Mouse (Mus musculus) gastrocnemius, postnatal 36 days (tissue): ENCODE data around the gene Ddi2. TPM values are rescaled to one million over a fixed set of nuclear protein-coding genes. Genes with fewer than 3 reads are reported as not detected.

Experiments used
- DNase-seq, 2 experiments: peaks; one replicate each; pipeline ENCODE4 v3.0.0; 2022
- intact Hi-C: fragments of 180-260 bp; cut with DNase I; formaldehyde crosslinking; loops from one replicate; pipeline ENCODE4 v1.15.1; 2025
- total RNA-seq, 2 experiments: library from RNA; stranded (reverse); gene quantifications; 2 replicates each; pipeline ENCODE4 v1.2.3; 2021

Gene Ddi2
- total RNA-seq, 2 experiments from 2014 or later, result 38.7 to 50.5 TPM

DNA sequence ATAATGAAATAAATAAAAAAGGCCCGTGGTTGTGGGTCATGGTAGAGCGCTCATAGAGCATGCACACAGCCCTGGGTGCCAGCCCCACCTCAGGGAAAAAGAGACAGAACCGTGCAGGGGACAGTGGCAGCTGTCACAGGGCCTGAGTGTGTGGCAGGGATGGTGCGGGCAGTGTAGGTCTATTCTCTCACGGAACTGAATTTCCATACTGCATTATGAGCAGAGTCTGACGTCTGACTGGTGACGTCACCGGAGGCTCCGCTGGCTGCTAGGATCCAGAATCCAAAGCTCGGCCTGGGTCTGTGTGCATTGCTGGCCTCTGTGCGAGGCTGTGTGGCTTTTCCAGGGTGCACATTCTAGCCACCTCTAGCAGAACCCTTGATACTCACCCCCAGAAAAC, 62.3 kb downstream of the Ddi2 start:
- no peak for DNase-seq
- intact Hi-C loops, result no loop called here

DNA sequence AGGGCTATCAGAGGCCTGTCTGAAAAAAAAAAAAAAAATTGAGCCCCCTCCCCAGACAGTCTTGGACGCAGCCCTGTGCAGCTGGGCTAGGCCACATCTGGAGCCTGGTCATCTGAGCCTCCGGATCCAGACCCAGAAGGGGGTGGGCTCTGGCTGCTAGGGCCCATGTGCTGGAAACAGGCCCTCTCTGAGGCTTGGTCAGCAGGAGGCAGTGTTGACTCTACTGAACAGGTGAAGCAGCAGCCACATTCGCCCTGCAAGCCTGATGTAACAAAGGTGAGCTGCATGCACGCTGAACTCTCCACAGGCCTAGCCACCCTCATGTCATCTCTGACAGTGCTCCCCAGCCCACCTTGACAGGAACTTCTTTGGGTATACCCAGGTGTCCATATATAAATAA, 63.5 kb downstream of the Ddi2 start:
- intact Hi-C loops, result no loop called here

DNA sequence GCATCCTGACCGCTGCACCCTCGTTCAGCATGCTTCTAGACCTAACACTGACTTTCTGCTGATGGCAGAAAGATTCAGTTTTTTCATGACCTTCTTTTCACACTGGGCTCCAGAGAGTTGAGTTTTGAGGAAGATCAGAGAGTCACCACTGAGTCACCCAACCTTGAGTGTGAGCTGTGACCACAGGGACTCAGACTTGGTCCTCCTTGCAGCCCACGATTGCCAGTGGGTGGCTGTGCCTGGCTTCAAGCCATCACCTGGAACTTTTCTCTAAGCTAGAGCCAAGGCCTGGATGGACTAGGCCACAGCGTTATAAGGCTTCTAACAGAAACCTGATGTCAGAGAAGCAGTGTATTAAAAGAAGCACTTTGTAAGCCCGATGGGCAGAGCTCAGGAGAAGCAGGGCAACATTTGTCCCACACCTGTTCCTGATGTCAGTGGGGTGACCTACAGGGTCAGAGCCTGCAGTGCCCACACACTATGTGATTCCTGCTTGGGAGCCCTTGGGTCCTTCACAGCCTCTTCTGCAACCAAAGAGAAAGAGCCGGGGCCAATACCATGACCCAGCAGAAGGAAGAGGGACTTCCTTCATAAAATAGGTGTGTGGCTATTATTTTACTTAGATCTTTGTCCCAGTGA, 64.3 kb downstream of the Ddi2 start:
- intact Hi-C loops, result no loop called here
- no peak for DNase-seq

More for the DNA sequence above, 63.5 kb downstream of the Ddi2 start:
- no peak for DNase-seq

DNA sequence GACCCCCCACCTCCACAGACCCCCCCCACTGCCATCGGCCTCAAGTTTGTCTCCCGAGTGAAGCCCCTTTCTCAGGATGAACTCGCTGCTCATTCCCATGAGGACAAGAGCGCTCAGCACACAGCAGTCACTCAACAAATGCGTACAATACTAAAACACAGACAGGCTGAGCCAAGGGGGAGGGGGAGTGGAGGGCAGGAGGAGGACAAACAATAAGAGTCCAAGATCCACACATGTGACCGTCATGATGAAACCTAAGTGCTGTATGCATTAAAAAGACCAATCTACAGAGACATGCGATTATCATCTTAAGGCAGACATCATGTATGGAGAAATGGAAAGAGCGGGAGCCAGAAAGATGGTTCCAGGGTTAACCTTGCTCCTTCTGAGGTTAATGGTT, 66.3 kb downstream of the Ddi2 start:
- intact Hi-C loops, result no loop called here
- no peak for DNase-seq

DNA sequence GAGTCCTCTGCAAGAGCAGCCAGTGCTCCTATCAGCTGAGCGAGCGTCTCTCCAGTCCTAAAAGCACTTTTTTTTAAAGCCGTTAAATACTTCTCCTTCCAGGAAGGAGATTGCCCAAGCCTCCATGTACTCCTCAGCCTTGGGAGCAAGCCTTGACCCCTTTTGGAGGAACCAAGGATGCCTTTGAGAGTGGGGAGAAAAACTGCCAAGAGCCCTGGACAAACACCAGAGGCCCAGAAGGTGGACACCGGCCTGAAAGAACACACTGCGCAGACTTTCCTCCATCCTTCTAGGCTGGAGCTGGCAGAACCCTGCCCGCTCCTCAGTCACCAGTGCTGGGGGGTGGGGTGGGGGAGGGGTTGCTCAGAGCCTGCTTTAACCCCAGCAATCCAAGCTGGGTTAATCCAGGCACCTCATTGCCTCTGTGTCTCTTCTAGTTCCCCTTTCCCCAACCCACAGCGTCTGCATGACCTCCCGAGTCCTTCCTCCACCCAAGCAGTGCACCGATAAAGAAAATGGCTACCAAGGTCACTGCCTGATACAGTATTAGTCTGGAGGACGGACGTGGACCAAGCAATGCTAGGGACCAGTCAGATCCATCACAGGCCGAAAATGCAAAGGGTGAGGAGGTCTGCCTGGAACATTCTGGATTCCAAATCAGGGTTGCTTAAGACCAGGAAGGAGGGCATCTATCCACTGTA, 67.2 kb downstream of the Ddi2 start:
- peak; percentile 55 to 56 for DNase-seq
- intact Hi-C loops, result no loop called here

DNA sequence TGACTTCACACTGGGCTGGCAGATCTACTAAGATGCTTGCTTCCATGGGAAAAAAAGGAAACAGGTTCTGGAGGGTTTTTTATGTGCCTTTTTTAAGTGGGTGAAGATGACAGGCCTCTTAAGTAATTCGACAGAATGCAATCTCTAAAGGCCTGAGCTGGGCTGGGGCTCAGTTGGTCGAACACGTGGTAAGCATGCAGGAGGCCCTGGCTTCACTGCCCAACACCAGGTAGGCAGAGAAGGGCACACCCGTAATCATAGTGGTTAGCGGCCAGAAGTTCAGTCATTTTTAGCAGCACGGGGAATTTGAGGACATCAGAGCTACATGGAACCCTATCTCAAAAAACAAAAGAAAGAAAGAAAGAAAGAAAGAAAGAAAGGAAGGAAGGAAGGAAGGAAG, 68.7 kb downstream of the Ddi2 start:
- intact Hi-C loops, result no loop called here
- DNase-seq, result no peak

DNA sequence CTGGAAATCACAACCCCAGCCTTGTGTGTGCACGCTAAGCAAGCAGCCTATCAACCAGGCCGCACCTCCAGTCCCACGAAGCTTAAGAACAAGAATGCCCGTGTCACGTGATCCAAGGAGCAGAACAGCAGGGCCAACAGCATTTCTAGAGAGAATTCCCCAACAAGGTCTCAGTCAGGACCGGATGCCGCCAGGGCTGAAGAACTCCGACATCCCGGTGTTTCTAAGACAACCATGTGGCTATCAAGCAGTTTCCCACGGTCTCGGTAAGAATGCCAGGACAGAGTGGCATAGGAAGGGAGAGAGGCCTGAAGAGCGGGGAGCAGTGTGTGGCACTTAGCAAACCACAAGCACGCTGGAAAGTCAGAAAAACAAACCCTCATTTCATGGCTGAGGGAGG, 69.4 kb downstream of the Ddi2 start:
- intact Hi-C loops, result no loop called here
- DNase-seq, result no peak

DNA sequence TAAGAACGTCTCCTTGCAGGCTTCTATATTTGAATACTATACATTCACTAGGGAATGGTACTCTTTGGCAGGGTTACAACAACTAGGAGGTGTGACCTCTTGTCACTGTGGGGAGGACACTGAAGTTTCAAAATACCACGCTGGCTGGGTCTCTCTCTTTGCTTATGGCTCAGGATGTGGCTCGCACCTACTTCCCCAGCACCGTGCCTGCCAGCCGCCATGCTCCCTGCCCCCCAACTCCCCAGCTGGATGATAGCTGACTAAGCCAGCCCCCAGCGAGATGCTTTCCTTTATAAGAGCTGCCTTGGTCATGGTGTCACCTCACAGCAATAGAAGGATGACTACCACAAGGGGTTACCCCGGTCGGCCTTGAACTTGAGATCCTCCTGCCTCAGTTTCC, 70.2 kb downstream of the Ddi2 start:
- intact Hi-C loops, result no loop called here
- no peak for DNase-seq

DNA sequence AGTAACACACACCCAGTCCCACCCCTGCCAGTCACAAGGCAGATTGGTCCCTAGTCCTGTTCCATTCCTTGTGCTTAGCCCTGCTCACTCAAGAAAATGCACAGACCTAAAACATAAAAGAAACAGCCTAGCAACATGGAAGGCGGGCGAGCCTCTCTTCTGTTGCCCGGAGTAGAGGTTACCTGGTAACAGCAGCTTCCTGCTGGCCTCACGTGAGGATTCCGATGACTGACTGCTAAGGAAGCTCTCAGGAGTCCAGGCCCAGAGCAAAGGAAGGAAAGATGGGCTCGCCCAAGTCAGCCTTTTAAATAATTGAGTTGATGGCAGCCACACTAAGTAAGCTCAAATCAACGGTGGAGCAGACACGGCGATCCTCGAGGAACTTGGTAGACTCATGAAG, 71.3 kb downstream of the Ddi2 start:
- no peak for DNase-seq
- intact Hi-C loops, result no loop called here

DNA sequence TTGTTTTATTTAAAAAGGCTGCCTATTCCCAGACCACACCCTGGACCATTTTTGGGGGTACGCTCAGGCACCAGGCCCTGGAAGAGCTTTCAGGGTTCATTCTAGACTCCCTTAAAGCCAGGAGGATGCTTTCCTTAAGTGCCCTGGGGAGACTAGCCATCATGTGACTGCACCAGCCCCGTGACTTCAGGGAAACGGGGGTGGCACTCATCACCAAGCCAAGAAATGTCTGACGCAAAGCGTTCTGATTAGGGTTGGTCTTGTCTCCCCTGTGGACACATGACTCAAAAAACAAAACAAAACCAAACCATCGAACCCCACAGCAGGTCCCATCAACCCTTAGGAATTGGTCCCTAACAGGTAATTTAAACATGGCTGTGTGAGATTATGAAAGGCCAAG, 71.9 kb downstream of the Ddi2 start:
- intact Hi-C loops, result no loop called here
- DNase-seq, result no peak

DNA sequence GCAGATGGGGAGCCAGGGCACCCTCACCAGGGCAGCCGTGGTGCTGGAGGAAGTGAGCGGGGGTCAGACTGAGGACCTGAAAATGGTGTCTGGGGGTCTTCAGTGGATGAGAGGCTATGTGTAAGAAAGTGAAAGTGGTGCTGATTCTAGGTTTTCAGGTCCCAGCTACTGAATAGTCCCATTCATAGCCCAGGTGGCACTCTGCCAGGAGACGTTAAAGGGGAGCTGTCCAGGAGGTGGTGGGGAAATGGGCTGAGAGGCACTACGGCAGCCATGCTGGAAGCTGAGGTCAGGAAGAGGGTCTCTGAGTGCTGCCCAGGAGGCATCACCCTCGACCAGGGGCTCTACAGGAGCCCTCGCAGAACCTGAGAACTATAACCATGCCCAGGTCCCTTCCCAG, 74.0 kb downstream of the Ddi2 start:
- intact Hi-C loops, result no loop called here
- DNase-seq, result no peak

DNA sequence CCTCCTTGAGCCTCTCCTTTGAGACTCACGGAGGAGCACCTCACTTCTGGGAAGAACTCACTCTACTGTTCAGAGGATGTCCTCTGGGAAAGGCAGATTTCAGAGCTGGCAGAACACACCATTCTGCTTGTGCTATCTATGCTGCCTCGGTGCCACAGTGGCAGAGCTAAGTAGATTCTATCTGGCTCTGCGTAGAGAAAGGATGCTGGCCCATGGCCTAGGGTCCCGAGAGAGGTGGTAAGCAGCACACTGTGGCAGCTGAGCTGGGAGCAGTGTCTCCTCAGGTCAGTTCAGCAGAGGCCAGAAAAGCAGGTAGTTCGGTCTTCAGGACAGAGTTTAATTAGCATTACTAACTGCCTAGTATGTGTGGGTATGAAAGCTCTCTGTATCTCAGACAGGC, 75.0 kb downstream of the Ddi2 start:
- DNase-seq, result no peak

DNA sequence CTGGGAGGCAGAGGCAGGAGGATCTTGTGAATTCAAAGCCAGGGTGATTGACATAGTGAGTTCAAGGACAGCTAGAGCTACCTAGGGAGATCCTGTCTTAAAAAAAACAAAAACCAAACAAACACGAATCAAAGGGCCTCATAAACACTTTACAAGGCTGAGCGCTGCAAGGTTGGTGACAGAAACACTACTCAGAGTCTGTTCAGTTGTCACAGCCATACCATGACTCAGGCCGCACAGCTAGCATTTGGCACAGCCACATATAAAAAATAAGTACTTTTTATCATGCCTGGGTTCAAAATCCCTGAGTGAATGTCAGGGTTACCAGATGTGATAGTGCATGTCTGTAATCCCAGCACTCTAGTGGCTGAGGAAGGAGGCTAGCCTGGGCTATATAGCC, 76.0 kb downstream of the Ddi2 start:
- intact Hi-C loops, result no loop called here
- no peak for DNase-seq

More for the DNA sequence above, 75.0 kb downstream of the Ddi2 start:
- intact Hi-C loops, result no loop called here

DNA sequence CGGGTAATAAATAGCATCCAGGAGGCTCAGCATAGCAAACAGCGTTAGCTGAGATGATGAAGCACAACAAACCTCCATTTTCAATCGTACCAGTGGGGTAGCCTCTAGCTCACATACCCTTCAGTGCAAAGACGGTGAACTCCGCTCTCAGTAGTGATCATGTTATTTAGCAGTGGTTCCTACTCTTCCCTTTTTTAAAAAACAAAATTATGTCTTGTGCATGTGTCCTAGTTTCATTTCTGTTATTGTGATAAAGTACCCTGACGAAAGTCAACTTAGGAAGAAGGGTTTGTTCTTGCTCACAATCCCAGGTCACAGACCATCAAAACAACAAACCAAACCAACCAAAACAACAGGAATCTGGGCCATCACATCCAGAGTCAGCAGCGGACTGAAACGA, 77.2 kb downstream of the Ddi2 start:
- DNase-seq, result no peak
- intact Hi-C loops, result no loop called here

DNA sequence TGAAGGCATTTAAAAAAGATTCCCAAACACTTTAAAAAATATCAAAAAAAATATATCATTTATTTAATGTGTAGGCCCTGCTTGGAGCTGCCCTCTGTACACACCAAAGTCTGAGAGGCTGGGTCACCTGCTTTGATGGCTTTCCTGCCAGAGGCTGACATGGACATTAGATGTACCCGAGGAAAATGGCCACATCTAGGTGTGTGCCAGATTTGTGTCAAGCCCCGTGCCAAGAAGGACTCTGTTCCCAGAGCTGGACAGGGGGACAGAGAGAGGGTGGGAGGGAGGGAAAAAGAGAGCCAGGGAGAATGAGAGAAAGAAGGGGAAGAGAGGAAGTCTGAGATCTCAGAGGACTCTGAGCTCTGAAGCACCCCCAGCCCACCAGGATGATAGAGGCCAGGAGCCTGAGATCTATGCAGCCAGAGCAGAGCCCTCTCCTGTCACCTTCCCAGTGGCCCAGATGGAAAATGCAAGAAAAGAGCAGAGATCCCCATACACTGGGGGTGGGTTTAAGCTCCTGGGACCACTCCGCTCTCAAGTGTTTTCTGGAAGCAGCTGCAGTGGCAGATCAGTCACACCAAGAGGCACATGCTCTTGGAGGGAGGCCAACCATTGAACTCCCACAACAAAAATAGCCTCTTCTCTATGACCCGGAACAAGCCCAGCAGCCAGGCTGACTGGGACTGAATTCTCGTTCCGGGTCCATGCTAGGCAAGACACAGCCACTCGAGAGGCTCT, 79.9 kb downstream of the Ddi2 start:
- DNase-seq, result peak; percentile 49 to 70
- intact Hi-C loops, result no loop called here

DNA sequence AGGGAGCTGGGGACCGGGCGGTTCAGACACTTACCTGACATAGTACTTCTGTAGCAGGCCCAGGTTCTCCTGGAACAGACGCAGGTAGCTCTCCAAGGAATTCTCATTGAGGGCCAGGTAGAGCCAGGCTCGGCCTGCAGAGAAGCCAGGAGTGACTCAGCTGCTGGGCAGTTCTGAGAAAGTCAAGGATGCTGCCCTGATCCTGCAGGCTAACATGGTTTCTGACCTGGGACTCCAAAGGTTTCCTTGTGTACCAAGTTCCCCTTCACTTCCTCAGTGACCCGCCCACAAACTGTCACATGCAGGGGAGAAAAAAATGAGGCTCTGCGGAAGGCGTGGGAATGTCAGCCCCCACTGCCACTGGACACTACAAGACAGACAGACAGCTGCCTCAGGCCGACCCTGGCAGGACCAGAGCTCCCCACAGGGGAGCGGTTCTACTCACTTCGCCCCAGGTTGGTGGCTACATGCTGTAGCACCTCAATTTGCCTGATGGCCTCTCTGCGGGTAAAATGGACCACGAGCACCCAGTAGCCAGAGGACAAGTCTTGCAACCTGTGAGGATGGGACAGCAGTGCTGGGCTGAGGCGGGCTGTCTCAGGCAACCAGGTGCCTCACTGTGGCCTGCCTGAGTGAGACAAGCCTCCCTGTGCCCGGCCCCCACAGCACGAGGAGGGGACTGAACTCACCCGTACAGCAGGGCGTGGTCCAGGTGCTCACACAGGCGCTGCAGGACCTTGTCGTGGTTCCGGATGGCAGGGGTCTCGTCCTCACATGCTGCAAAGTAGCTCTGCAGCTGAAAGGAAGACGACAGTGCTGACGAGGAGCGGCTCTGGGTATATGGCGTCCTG, 81.0 kb downstream of the Ddi2 start:
- intact Hi-C loops, result no loop called here
- DNase-seq, result no peak

DNA sequence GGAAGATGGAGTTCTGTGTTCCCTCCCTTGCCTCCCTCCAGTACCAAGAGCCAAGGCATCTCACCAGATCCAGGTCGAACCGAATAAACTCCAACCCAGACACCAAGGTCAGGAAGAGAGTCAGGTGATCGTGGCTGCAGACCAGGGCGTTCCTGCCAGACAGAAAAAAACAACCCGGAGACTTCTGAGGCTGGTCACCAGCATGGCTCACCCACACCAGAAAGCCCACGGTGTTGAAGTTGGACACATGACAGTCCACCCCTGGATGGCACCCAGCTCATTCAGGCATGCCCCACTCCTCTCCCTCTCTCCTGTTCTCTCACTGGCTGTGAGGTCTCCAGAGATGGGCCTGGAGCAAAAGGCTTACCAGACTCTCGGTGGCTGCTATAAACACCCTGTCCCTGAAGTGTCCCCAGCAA, 81.9 kb downstream of the Ddi2 start:
- intact Hi-C loops, result no loop called here
- DNase-seq, result peak in 1 of 2 experiments; percentile 41

DNA sequence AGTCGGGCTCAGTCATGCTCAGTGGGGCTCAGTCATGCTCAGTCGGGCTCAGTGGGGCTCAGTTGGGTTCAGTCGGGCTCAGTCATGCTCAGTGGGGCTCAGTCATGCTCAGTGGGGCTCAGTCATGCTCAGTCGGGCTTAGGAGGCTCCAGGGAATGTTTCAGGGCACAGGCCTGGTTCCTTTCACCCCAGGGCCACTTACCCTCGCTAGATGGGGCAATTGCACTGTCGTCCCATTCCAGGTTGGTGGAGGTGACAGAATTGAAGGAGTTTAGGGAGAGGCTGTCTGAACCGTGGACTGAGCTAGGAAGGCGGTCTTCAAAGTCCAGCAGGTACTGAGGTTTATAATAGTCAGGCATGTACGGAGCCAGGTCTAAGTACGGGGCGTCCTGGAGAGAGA, 83.7 kb downstream of the Ddi2 start:
- DNase-seq, result no peak

DNA sequence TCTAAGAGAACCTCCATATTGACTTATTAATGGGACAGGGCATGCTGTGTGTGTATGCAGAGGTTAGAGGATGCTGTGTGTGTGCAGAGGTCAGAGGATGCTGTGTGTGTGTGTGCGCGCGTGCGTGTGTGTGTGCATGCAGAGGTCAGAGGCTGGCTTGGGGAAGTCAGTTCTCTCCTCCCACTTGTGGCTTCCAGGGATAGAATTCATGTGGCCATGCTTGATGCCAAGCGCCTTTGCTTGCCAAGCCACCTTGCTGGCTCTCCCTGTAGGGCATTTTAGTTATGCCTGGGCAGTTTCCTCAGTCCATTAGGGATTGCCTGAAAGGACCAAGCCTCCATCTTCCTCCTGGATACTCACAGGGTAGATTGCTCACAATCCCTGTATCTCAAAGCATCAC, 86.5 kb downstream of the Ddi2 start:
- intact Hi-C loops, result no loop called here
- no peak for DNase-seq

More for the DNA sequence above, 83.7 kb downstream of the Ddi2 start:
- intact Hi-C loops, result no loop called here

DNA sequence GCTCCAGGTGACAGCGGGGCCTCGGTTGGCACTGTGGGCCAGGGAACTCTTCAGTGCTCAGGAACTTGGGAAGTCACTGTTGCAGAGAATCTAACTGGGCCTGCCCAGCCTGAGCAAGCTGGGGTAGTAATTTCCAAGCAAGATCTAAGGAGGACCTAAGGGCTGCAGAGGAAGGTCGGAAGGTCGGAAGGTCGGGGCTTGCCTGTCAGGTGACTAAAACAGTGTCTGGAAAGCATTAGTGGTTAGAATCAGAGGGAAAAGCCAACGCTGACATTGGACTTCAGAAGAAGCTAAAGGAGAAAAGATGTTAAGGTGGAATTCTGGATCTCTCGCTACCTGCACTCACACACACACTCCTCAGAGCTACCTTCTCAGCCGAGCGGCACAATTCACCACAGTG, 87.2 kb downstream of the Ddi2 start:
- no peak for DNase-seq
- intact Hi-C loops, result no loop called here
